11 mouse cellular contexts compared by ENCODE assay signal in the genomic region with DNA sequence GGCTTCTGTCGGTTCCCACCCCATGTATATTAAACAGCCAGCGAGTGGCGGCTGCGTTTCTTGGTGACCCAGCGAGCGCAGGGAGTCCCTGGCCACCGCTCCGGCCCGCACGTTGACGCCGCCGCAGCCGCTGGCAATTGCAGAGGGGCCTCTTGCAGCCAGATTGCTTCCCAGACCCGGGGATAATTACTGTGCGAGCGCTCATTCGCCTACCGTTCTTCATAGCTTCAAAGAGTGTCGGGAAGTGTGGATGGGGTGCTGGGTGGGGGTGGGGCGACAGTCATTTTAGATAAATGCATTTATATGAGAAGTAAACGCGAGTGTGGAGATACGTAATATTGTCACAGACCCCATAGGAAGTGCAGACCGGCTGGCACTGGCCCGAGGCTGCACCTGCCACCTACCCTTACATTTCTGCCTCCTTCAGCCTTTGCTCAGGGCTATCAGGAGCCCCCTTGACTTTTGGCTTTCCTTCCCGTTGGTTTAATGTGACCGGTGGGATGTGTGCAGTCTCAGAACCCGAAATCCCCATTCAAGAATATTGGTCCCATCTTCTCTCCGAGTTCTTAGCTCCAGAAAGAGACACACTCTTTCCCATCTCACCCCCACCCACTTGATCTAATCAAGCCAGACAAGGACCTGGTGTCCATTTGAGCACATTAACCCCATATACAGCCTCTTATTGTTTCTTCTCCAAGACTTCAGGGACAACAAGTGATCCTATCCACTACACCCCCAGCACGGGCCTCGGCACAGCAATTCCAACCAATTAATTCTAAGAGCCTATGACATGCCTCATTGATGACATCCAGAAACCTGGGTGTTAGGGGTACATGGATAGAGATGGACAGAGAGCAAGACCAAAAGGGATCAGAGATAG. TPM values are rescaled to one million over a fixed set of nuclear protein-coding genes. Genes with fewer than 3 reads are reported as not detected.
DNase-seq lines count a peak whose midpoint lies in the region; ATAC-seq lines count a peak whose summit lies in the region.
"Had no signal": no experiment of that assay in that cellular context is flagged by ENCODE, and none has a peak within 500 bp of the region (broad histone marks: within the 10 kb centered on the region; RNA-seq: fewer than 3 reads in every experiment).

No protein-coding gene starts in this region.

- peak overlapping the region; percentile 9 to 39; a peak in 3 of 4 replicates for H3K4me3 ChIP-seq in heart, embryonic 14.5 days (ENCODE audit: control insufficient read depth in 1 of 2, insufficient read depth in 1 of 2, low read depth in 1 of 2, low read length in 2 of 2)
- peak overlapping the region; percentile 17 for H3K4me3 ChIP-seq in hindbrain, embryonic 14.5 days (replicated peaks; ENCODE audit: low read length)
- peak overlapping the region; percentile 30 for H3K4me3 ChIP-seq in midbrain, embryonic 15.5 days

- ATAC-seq in heart, embryonic 14.5 days (ENCODE audit: insufficient number of reproducible peaks, insufficient read depth, low FRiP score, low read depth), result no peak
- ATAC-seq in hindbrain, embryonic 14.5 days (ENCODE audit: low FRiP score), result no peak
- ATAC-seq in midbrain, embryonic 15.5 days (replicated peaks), result 0 out of 2 replicates have a peak, but pooled peaks have one; percentile 31

- 11% methylated on average over 32 of the region's 32 CpGs for whole genome bisulfite sequencing in heart, embryonic 14.5 days
- WGBS in hindbrain, embryonic 14.5 days, result 2% methylated on average over 32 of the region's 32 CpGs
- 2% methylated on average over 32 of the region's 32 CpGs for WGBS in midbrain, embryonic 15.5 days

- peak overlapping the region; percentile 69 for H3K4me2 ChIP-seq in heart, embryonic 14.5 days (ENCODE audit: low read length)
- H3K4me2 ChIP-seq in hindbrain, embryonic 14.5 days (replicated peaks), result peak overlapping the region; percentile 54
- H3K4me2 ChIP-seq in midbrain, embryonic 15.5 days, result peak overlapping the region; percentile 62

- no peak overlapping the region for H3K27ac ChIP-seq in heart, embryonic 14.5 days (replicated peaks in 1 of 2; ENCODE audit: control insufficient read depth in 1 of 2, insufficient read depth in 1 of 2, low read depth in 2 of 2, low read length in 2 of 2)
- H3K27ac ChIP-seq in hindbrain, embryonic 14.5 days, result no peak overlapping the region
- H3K27ac ChIP-seq in midbrain, embryonic 15.5 days, result no peak overlapping the region

- intact Hi-C loops in heart, postnatal 10 days (cut with DNase I), result loop anchor here (5.0 to 10.0 kb wide), 2 partner anchors 153 to 369 kb away; no protein-coding TSS in a partner anchor
- intact Hi-C loops in left cerebral cortex, postnatal 25 days (cut with DNase I), result loop anchor here (5.0 kb wide), 1 partner anchor 47 kb away; no protein-coding TSS in a partner anchor

- peak overlapping the region; percentile 65 for H3K9ac ChIP-seq in heart, embryonic 14.5 days (ENCODE audit: low read length)
- H3K9ac ChIP-seq in hindbrain, embryonic 14.5 days, result peak overlapping the region; percentile 13; the same call in 1 of the 2 replicates
- no peak overlapping the region for H3K9ac ChIP-seq in midbrain, embryonic 15.5 days

- peaks cover 6% of the 10 kb centered on the region; the same call in 1 of the 2 replicates for H3K9me3 ChIP-seq in heart, embryonic 14.5 days (ENCODE audit: control insufficient read depth, low read length)
- no peaks in the 10 kb centered on the region for H3K9me3 ChIP-seq in hindbrain, embryonic 14.5 days (ENCODE audit: control insufficient read depth, low read length)
- no peaks in the 10 kb centered on the region for H3K9me3 ChIP-seq in midbrain, embryonic 15.5 days

- H3K4me1 ChIP-seq in heart, embryonic 14.5 days (ENCODE audit: control insufficient read depth in 2 of 2, insufficient read depth in 2 of 2, low read length in 2 of 2), result peaks cover 26 to 37% of the 10 kb centered on the region in 2 experiments; a peak in 3 of 4 replicates
- peaks cover 47% of the 10 kb centered on the region for H3K4me1 ChIP-seq in hindbrain, embryonic 14.5 days (replicated peaks; ENCODE audit: control insufficient read depth, insufficient read depth, low read length)
- peaks cover 63% of the 10 kb centered on the region for H3K4me1 ChIP-seq in midbrain, embryonic 15.5 days

- peaks cover 40% of the 10 kb centered on the region for H3K27me3 ChIP-seq in heart, embryonic 14.5 days (ENCODE audit: control insufficient read depth, insufficient read depth, low read length)
- H3K27me3 ChIP-seq in hindbrain, embryonic 14.5 days (ENCODE audit: control insufficient read depth, insufficient read depth, low read length), result peaks cover 67% of the 10 kb centered on the region
- peaks cover 57% of the 10 kb centered on the region for H3K27me3 ChIP-seq in midbrain, embryonic 15.5 days (replicated peaks)
- H3K27me3 ChIP-seq: CH12.LX had no signal

- H3K36me3 ChIP-seq in heart, embryonic 14.5 days (ENCODE audit: control insufficient read depth, insufficient read depth, low read length), result no peaks in the 10 kb centered on the region
- no peaks in the 10 kb centered on the region for H3K36me3 ChIP-seq in hindbrain, embryonic 14.5 days (replicated peaks; ENCODE audit: control insufficient read depth, insufficient read depth)
- no peaks in the 10 kb centered on the region for H3K36me3 ChIP-seq in midbrain, embryonic 15.5 days (replicated peaks)

- DNase-seq in heart, postnatal 10 days, result no peak
- DNase-seq in embryo, embryonic 9.5 days (ENCODE audit: extremely low spot score), result peak; percentile 41
- peak; percentile 46 for DNase-seq in hindbrain, embryonic 14.5 days (ENCODE audit: low spot score)
- DNase-seq in thymus, postnatal 25 days, result no peak
- no peak for DNase-seq in urinary bladder, postnatal 25 days (ENCODE audit: low spot score)
- no peak for DNase-seq in left cerebral cortex, postnatal 25 days (ENCODE audit: low spot score in 2 of 2)
- DNase-seq: adrenal gland, postnatal 10 days had no signal

RNA-seq across cellular contexts. Expression of gene Esrrg, which starts 3.0 kb away (rescaled TPM):
- 31.2 and 37.3 TPM in 2 replicates for polyA plus RNA-seq in heart, embryonic 14.5 days (2014; fragmentation: Nextera tagmentation; extraction: Ambion mirVana)
- total RNA-seq in heart, postnatal 10 days (2021), result 10 to 100 TPM; 35.3 to 40.0 TPM
- polyA plus RNA-seq in hindbrain, embryonic 14.5 days (2014; fragmentation: Nextera tagmentation; extraction: Ambion mirVana), result 46.8 and 54.2 TPM in 2 replicates
- 29.0 and 30.3 TPM in 2 replicates for polyA plus RNA-seq in midbrain, embryonic 15.5 days (2015; fragmentation: Nextera tagmentation; extraction: Ambion mirVana)
- total RNA-seq in left cerebral cortex, postnatal 25 days (2021), result 10 to 100 TPM; 24.8 to 27.3 TPM
- total RNA-seq: CH12.LX; megakaryocyte-erythroid progenitor cell, adult 5-6 weeks had no signal

Comparison
In these comparisons a context has a peak if more than half of its experiments do, and no peak if none do; other contexts are left out.
1. DNase-seq: peak in embryo, embryonic 9.5 days (single experiment) and hindbrain, embryonic 14.5 days (single experiment); none in heart, postnatal 10 days (0 of 2), thymus, postnatal 25 days (single experiment), urinary bladder, postnatal 25 days (single experiment) and left cerebral cortex, postnatal 25 days (0 of 2).
2. Peak in every context shown above with its lines, with median percentiles within 50 percentile points of each other: H3K4me2 ChIP-seq and H3K4me3 ChIP-seq.